Mouse (Mus musculus) liver, embryonic 12.5 days (tissue): ENCODE data around the gene Unc13b. TPM values are rescaled to one million over a fixed set of nuclear protein-coding genes. Genes with fewer than 3 reads are reported as not detected.
A peak's percentile ranks its signal among the peaks of the same experiment; 100 is the strongest.

Experiments used
- ATAC-seq: fragments of 200-750 bp; cut with Nextera tagmentation; 2 replicates; pipeline ENCODE4 v1.8.0; 2017; ENCODE audit warnings: moderate number of reproducible peaks, mild to moderate bottlenecking, moderate library complexity
- H3K27ac ChIP-seq: fragments of 300-500 bp; sonication (generic); 2 replicates; pipeline ENCODE4 v1.5.1; 2016; ENCODE audit warnings: mild to moderate bottlenecking
- H3K27me3 ChIP-seq: fragments of 300-500 bp; sonication (generic); replicated peaks from 2 replicates; pipeline ENCODE4 v1.6.1; 2016; ENCODE audit warnings: mild to moderate bottlenecking, moderate library complexity
- H3K36me3 ChIP-seq: fragments of 300-500 bp; sonication (generic); 2 replicates; pipeline ENCODE4 v1.6.1; 2016; ENCODE audit warnings: mild to moderate bottlenecking, moderate library complexity
- H3K4me1 ChIP-seq: fragments of 300-500 bp; sonication (generic); 2 replicates; pipeline ENCODE4 v1.6.1; 2016
- H3K4me2 ChIP-seq: fragments of 300-500 bp; sonication (generic); 2 replicates; pipeline ENCODE4 v1.6.1; 2016; ENCODE audit warnings: mild to moderate bottlenecking, moderate library complexity
- H3K4me3 ChIP-seq: fragments of 300-500 bp; sonication (generic); 2 replicates; pipeline ENCODE4 v1.5.1; 2016; ENCODE audit warnings: mild to moderate bottlenecking, moderate library complexity
- H3K9ac ChIP-seq: fragments of 300-500 bp; sonication (generic); 2 replicates; pipeline ENCODE4 v1.6.1; 2016; ENCODE audit warnings: mild to moderate bottlenecking, moderate library complexity
- H3K9me3 ChIP-seq: fragments of 300-500 bp; sonication (generic); replicated peaks from 2 replicates; pipeline ENCODE4 v1.6.1; 2016; ENCODE audit warnings: mild to moderate bottlenecking, moderate library complexity
- WGBS: fragments of 180-500 bp; shearing (Covaris S2); methylation state at CpG from one replicate; pipeline ENCODE4 v1.1.7; 2016; ENCODE audit not compliant: insufficient replicate concordance; 5-methylcytosine and 5-hydroxymethylcytosine counted together
- polyA plus RNA-seq: library from polyadenylated mRNA; unstranded; fragments of >200 nt; fragmentation: Nextera tagmentation; extraction: Ambion mirVana; gene quantifications from 2 replicates; pipeline ENCODE4 v1.2.1, GENCODE M21; 2016

Unc13b gene
- polyA plus RNA-seq: 0.91 and 1.2 TPM in 2 replicates

- H3K27ac ChIP-seq: no peak within 1 kb of the TSS
- H3K4me3 ChIP-seq: peak within 1 kb of the TSS; percentile 62
- peaks cover 15% of the 10 kb centered on the region for H3K4me1 ChIP-seq
- under 1% methylated on average over 89 of the region's 90 CpGs for WGBS
- peaks cover 51% of the 10 kb centered on the region for H3K27me3 ChIP-seq
- peak within 1 kb of the TSS; percentile 94 for H3K4me2 ChIP-seq
- H3K9me3 ChIP-seq: no peaks in the 10 kb centered on the region
- peak; percentile 97 for ATAC-seq
- no peaks in the 10 kb centered on the region for H3K36me3 ChIP-seq
- peak within 1 kb of the TSS; percentile 54 for H3K9ac ChIP-seq
Measured at GRCm38 (mm10) chr4:43058753-43059654, at the start of gene Unc13b. TSS of gene Unc13b (plus strand) at chr4:43058953.

GRCm38 (mm10) chr4:43010161-43011038 is 48.4 kb upstream of the Unc13b start, which contains the start of gene Fancg:
TSS of gene Fancg (minus strand) at chr4:43010506.
- peak within 1 kb of the TSS; percentile 64 for H3K27ac ChIP-seq
- peak within 1 kb of the TSS; percentile 81 for H3K4me2 ChIP-seq
- H3K4me3 ChIP-seq: peak within 1 kb of the TSS; percentile 78
- peaks cover 19% of the 10 kb centered on the region for H3K4me1 ChIP-seq
- no peaks in the 10 kb centered on the region for H3K27me3 ChIP-seq
- peaks cover 19% of the 10 kb centered on the region; the same call in 1 of the 2 replicates for H3K36me3 ChIP-seq
- H3K9me3 ChIP-seq: no peaks in the 10 kb centered on the region
- 2% methylated on average over 37 of the region's 37 CpGs for WGBS
- peak within 1 kb of the TSS; percentile 81 for H3K9ac ChIP-seq
- ATAC-seq: peak; percentile 85

GRCm38 (mm10) chr4:43012091-43012490 is 46.7 kb upstream of the Unc13b start:
- Histone ChIP-seq H3K36me3 (peaks cover 14% of the 10 kb centered on the region; the same call in 1 of the 2 replicates), H3K27me3 (no peaks in the 10 kb centered on the region), H3K27ac (no peak overlapping the region), H3K4me3 (no peak overlapping the region), H3K9me3 (no peaks in the 10 kb centered on the region), H3K9ac (no peak overlapping the region), H3K4me1 (peaks cover 19% of the 10 kb centered on the region), H3K4me2 (no peak overlapping the region)
- no peak for ATAC-seq
- WGBS: 84% methylated on average over 1 of the region's 1 CpGs

- Histone ChIP-seq H3K27me3 (no peaks in the 10 kb centered on the region), H3K36me3 (peaks cover 66% of the 10 kb centered on the region), H3K4me3 (no peak overlapping the region), H3K9ac (no peak overlapping the region), H3K4me2 (no peak overlapping the region), H3K27ac (no peak overlapping the region), H3K4me1 (peaks cover 16% of the 10 kb centered on the region), H3K9me3 (no peaks in the 10 kb centered on the region)
- ATAC-seq: no peak
- WGBS: 91% methylated on average over 4 of the region's 4 CpGs
Measured at GRCm38 (mm10) chr4:43018156-43018555, 40.6 kb upstream of the Unc13b start.

- H3K36me3 ChIP-seq: peaks cover 76% of the 10 kb centered on the region
- no peak overlapping the region for H3K4me3 ChIP-seq
- no peak for ATAC-seq
- no peak overlapping the region for H3K27ac ChIP-seq
- H3K4me2 ChIP-seq: no peak overlapping the region
- 88% methylated on average over 10 of the region's 10 CpGs for WGBS
- no peaks in the 10 kb centered on the region for H3K9me3 ChIP-seq
- no peak overlapping the region for H3K9ac ChIP-seq
- H3K27me3 ChIP-seq: no peaks in the 10 kb centered on the region
- H3K4me1 ChIP-seq: peaks cover 17% of the 10 kb centered on the region
Measured at GRCm38 (mm10) chr4:43019176-43019575, 39.6 kb upstream of the Unc13b start.

- WGBS: 63% methylated on average over 23 of the region's 23 CpGs
- ATAC-seq: peak; percentile 50; the same call in 1 of the 2 replicates
- H3K9me3 ChIP-seq: no peaks in the 10 kb centered on the region
- H3K4me1 ChIP-seq: peaks cover 23% of the 10 kb centered on the region
- peaks cover 80% of the 10 kb centered on the region for H3K36me3 ChIP-seq
- H3K27ac ChIP-seq: no peak overlapping the region
- no peaks in the 10 kb centered on the region for H3K27me3 ChIP-seq
- H3K9ac ChIP-seq: no peak overlapping the region
- no peak overlapping the region; the same call in 1 of the 2 replicates for H3K4me2 ChIP-seq
- H3K4me3 ChIP-seq: no peak overlapping the region
Measured at GRCm38 (mm10) chr4:43019641-43020465, 38.9 kb upstream of the Unc13b start.

- 88% methylated on average over 16 of the region's 16 CpGs for WGBS
- Histone ChIP-seq H3K4me2 (no peak overlapping the region), H3K27me3 (no peaks in the 10 kb centered on the region), H3K4me3 (no peak overlapping the region), H3K36me3 (peaks cover 80% of the 10 kb centered on the region), H3K9me3 (no peaks in the 10 kb centered on the region), H3K4me1 (peaks cover 28% of the 10 kb centered on the region), H3K9ac (no peak overlapping the region), H3K27ac (no peak overlapping the region)
- no peak for ATAC-seq
Measured at GRCm38 (mm10) chr4:43020876-43021275, 37.9 kb upstream of the Unc13b start.

GRCm38 (mm10) chr4:43021341-43021740 is 37.4 kb upstream of the Unc13b start:
- Histone ChIP-seq H3K9ac (no peak overlapping the region), H3K36me3 (peaks cover 80% of the 10 kb centered on the region), H3K4me3 (no peak overlapping the region), H3K4me2 (no peak overlapping the region), H3K9me3 (no peaks in the 10 kb centered on the region), H3K27me3 (no peaks in the 10 kb centered on the region), H3K4me1 (peaks cover 30% of the 10 kb centered on the region), H3K27ac (no peak overlapping the region)
- no peak for ATAC-seq
- 89% methylated on average over 17 of the region's 17 CpGs for whole genome bisulfite sequencing

- H3K9ac ChIP-seq: peak overlapping the region; percentile 77
- no peaks in the 10 kb centered on the region for H3K27me3 ChIP-seq
- peak overlapping the region; percentile 70 for H3K4me3 ChIP-seq
- peak overlapping the region; percentile 92 for H3K27ac ChIP-seq
- H3K4me1 ChIP-seq: peaks cover 37% of the 10 kb centered on the region
- H3K4me2 ChIP-seq: peak overlapping the region; percentile 86
- H3K9me3 ChIP-seq: no peaks in the 10 kb centered on the region
- peaks cover 81% of the 10 kb centered on the region for H3K36me3 ChIP-seq
- 73% methylated on average over 14 of the region's 14 CpGs for WGBS
- ATAC-seq: no peak
Measured at GRCm38 (mm10) chr4:43024673-43025072, 34.1 kb upstream of the Unc13b start.

- WGBS: 7% methylated on average over 42 of the region's 42 CpGs
Measured at GRCm38 (mm10) chr4:43025084-43025960, 33.4 kb upstream of the Unc13b start, which contains the start of gene Pigo. TSS of gene Pigo (minus strand) at chr4:43025819.

More at GRCm38 (mm10) chr4:43025084-43025960, 33.4 kb upstream of the Unc13b start, which contains the start of gene Pigo:
- peak within 1 kb of the TSS; percentile 86 for H3K4me2 ChIP-seq
- H3K27ac ChIP-seq: peak within 1 kb of the TSS; percentile 92
- peak within 1 kb of the TSS; percentile 77 for H3K9ac ChIP-seq
- peak within 1 kb of the TSS; percentile 70 for H3K4me3 ChIP-seq
- H3K36me3 ChIP-seq: peaks cover 79% of the 10 kb centered on the region
- peaks cover 37% of the 10 kb centered on the region for H3K4me1 ChIP-seq
- no peaks in the 10 kb centered on the region for H3K9me3 ChIP-seq
- no peaks in the 10 kb centered on the region for H3K27me3 ChIP-seq
- peak; percentile 90 for ATAC-seq
